Mouse (Mus musculus) CD4-positive, CD25-positive, alpha-beta regulatory T cell (primary cell): ENCODE measurements around the gene Fthl17c. TPM values are rescaled to one million over a fixed set of nuclear protein-coding genes. Genes with fewer than 3 reads are reported as not detected.

Source experiments
- polyA plus RNA-seq: library from polyadenylated mRNA; unstranded; fragments of 100-300 nt; shearing (Covaris generic); gene quantifications from one replicate; pipeline ENCODE4 v1.2.1, GENCODE M21; 2017

The Fthl17c gene
- not detected for polyA plus RNA-seq

DNA sequence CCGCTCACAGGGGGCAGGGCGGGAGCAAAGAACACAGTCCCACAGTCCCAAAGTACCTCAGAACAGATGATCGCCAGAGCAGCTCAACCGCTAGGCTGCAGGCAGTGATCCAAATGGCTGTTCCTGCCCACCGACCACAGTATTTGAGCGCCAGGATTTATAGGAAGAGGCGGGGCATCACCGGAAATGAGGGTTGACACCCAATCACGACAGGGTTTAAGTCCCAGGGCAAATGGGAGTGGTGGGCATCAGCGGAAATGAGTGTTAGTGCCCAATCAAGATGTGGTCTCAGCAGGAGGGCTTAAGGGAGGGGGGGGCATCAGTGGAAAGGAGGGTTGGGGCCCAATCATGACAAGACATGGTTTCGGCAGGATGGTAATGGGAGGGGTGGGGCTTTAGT lies at the start of gene Fthl17c:
Fthl17c (minus strand) TSS at position 101 of the 400 bp plus-strand sequence.

DNA sequence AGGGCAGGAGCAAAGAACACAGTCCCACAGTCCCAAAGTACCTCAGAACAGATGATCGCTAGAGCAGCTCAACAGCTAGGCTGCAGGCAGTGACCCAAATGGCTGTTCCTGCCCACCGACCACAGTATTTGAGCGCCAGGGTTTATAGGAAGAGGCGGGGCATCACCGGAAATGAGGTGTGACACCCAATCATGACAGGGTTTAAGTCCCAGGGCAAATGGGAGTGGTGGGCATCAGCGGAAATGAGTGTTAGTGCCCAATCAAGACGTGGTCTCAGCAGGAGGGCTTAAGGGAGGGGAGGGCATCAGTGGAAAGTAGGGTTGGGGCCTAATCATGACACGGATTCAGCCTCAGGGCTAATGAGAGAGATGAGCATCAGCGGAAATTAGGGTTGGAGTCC lies 10.3 kb upstream of the Fthl17c start, which contains the start of gene Fthl17d:
Fthl17d (minus strand) TSS at position 101 of the 400 bp plus-strand sequence.

DNA sequence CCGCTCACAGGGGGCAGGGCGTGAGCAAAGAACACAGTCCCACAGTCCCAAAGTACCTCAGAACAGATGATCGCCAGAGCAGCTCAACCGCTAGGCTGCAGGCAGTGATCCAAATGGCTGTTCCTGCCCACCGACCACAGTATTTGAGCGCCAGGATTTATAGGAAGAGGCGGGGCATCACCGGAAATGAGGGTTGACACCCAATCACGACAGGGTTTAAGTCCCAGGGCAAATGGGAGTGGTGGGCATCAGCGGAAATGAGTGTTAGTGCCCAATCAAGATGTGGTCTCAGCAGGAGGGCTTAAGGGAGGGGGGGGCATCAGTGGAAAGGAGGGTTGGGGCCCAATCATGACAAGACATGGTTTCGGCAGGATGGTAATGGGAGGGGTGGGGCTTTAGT lies 13.5 kb downstream of the Fthl17c start, which contains the start of gene Fthl17b:
Fthl17b (minus strand) TSS at position 101 of the 400 bp plus-strand sequence.

Other genes with a start within 250 kb of the Fthl17c start
- not detected for gene Ssx9, start 228.1 kb downstream of the Fthl17c start, polyA plus RNA-seq
- gene Ssxb5, start 172.9 kb downstream of the Fthl17c start, polyA plus RNA-seq: not detected
- not detected for gene Gm6592, start 132.6 kb downstream of the Fthl17c start, polyA plus RNA-seq
- not detected for gene Gm5751, start 102.3 kb downstream of the Fthl17c start, polyA plus RNA-seq
- 1.8 TPM for gene B630019K06Rik, start 84.2 kb downstream of the Fthl17c start, polyA plus RNA-seq
- gene Fthl17b, start 13.6 kb downstream of the Fthl17c start, polyA plus RNA-seq: not detected
- gene Fthl17d, start 10.2 kb upstream of the Fthl17c start, polyA plus RNA-seq: not detected
- gene Fthl17e, start 56.9 kb upstream of the Fthl17c start, polyA plus RNA-seq: not detected
- gene Fthl17f, start 86.5 kb upstream of the Fthl17c start, polyA plus RNA-seq: not detected
- gene 4930402K13Rik, start 128.0 kb upstream of the Fthl17c start, polyA plus RNA-seq: not detected
- 0.23 TPM for gene Lancl3, start 223.3 kb upstream of the Fthl17c start, polyA plus RNA-seq